Mouse (Mus musculus) heart, embryonic 10.5 days (tissue): ENCODE data around the gene Rorc. TPM values are rescaled to one million over a fixed set of nuclear protein-coding genes. Genes with fewer than 3 reads are reported as not detected.
A peak's percentile ranks its signal among the peaks of the same experiment; 100 is the strongest.

Source experiments
- DNase-seq: peaks from one replicate; pipeline ENCODE4 v3.0.0-alpha.2; 2017; ENCODE audit warnings: low spot score
- H3K27ac ChIP-seq: fragments of 300-500 bp; sonication (generic); 2 replicates; pipeline ENCODE4 v1.5.1; 2016; ENCODE audit warnings: mild to moderate bottlenecking
- H3K27me3 ChIP-seq: fragments of 300-500 bp; sonication (generic); 2 replicates; pipeline ENCODE4 v1.6.1; 2016; ENCODE audit warnings: mild to moderate bottlenecking; ENCODE audit not compliant: poor library complexity, insufficient read depth, severe bottlenecking
- H3K36me3 ChIP-seq: fragments of 300-500 bp; sonication (generic); 2 replicates; pipeline ENCODE4 v1.6.1; 2016; ENCODE audit warnings: mild to moderate bottlenecking, moderate library complexity
- H3K4me1 ChIP-seq: fragments of 300-500 bp; sonication (generic); 2 replicates; pipeline ENCODE4 v1.6.1; 2016; ENCODE audit warnings: mild to moderate bottlenecking
- H3K4me3 ChIP-seq: fragments of 300-500 bp; sonication (generic); 2 replicates; pipeline ENCODE4 v1.5.1; 2016; ENCODE audit warnings: mild to moderate bottlenecking, moderate library complexity
- H3K9me3 ChIP-seq: fragments of 300-500 bp; sonication (generic); 2 replicates; pipeline ENCODE4 v1.6.1; 2016; ENCODE audit warnings: mild to moderate bottlenecking, moderate library complexity
- WGBS: fragments of 180-500 bp; shearing (Covaris S2); methylation state at CpG from one replicate; pipeline ENCODE4 v1.1.7; 2016; 5-methylcytosine and 5-hydroxymethylcytosine counted together
- polyA plus RNA-seq: library from polyadenylated mRNA; unstranded; fragments of >200 nt; fragmentation: Nextera tagmentation; extraction: Ambion mirVana; gene quantifications from 2 replicates; pipeline ENCODE4 v1.2.1, GENCODE M21; 2016

The Rorc gene
- polyA plus RNA-seq, 1 experiment from 2014 or later, result 0.26 TPM

GRCm38 (mm10) chr3:94399663-94400310 is 27.2 kb downstream of the Rorc start:
- 43% methylated on average over 5 of the region's 5 CpGs for WGBS
- no peak for DNase-seq
- no peaks in the 10 kb centered on the region for H3K9me3 ChIP-seq
- H3K27me3 ChIP-seq, result peaks cover 86% of the 10 kb centered on the region
- H3K4me3 ChIP-seq, result no peak overlapping the region
- H3K27ac ChIP-seq, result no peak overlapping the region
- H3K36me3 ChIP-seq, result no peaks in the 10 kb centered on the region
- peaks cover 7% of the 10 kb centered on the region for H3K4me1 ChIP-seq

DNA sequence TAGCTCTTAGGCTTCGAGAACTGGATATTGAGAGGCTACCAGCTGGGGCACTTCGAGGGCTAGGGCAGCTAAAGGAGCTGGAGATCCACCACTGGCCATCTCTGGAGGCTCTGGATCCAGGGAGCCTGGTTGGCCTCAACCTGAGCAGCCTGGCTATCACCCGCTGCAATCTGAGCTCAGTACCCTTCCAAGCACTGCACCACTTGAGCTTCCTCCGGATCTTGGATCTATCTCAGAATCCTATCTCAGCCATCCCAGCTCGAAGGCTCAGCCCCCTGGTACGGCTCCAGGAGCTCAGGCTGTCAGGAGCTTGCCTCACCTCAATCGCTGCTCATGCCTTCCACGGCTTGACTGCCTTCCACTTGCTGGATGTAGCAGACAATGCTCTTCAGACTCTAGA is 29.9 kb downstream of the Rorc start:
- Histone ChIP-seq H3K27ac (no peak overlapping the region), H3K36me3 (no peaks in the 10 kb centered on the region), H3K4me1 (peaks cover 7% of the 10 kb centered on the region), H3K9me3 (no peaks in the 10 kb centered on the region), H3K27me3 (peaks cover 84% of the 10 kb centered on the region), H3K4me3 (no peak overlapping the region)
- 40% methylated on average over 8 of the region's 8 CpGs for WGBS
- DNase-seq, result no peak

- DNase-seq, result no peak
- H3K27me3 ChIP-seq, result peaks cover 63% of the 10 kb centered on the region
- H3K36me3 ChIP-seq, result no peaks in the 10 kb centered on the region
- H3K9me3 ChIP-seq, result no peaks in the 10 kb centered on the region
- H3K4me3 ChIP-seq, result no peak overlapping the region
- 16% methylated on average over 7 of the region's 7 CpGs for WGBS
- 0 out of 2 replicates have a peak, but pooled peaks cover 3% of the 10 kb centered on the region for H3K4me1 ChIP-seq
- no peak overlapping the region for H3K27ac ChIP-seq
Measured at GRCm38 (mm10) chr3:94404366-94405054, 31.9 kb downstream of the Rorc start.

DNA sequence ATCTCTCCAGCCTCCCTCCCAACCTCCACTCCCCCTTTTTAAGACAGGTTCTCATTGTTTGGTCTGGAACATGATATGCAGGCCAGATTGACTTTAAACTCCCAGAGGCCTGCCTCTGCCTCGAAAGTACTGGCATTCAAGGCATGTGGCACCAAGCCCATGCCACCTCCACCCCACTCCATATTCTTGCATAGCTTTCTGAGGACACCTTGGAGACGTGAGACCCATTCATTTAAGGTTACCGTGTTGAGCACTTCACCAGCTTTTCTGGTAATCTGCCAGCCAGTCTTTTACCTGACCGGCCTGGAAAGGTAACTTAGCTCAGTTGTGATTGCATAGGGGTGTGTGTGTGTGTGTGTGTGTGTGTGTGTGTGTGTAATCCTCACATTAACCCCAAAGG is 33.0 kb downstream of the Rorc start:
- Histone ChIP-seq H3K4me1 (0 out of 2 replicates have a peak, but pooled peaks cover 3% of the 10 kb centered on the region), H3K9me3 (no peaks in the 10 kb centered on the region), H3K36me3 (no peaks in the 10 kb centered on the region), H3K27ac (no peak overlapping the region), H3K4me3 (no peak overlapping the region), H3K27me3 (peaks cover 53% of the 10 kb centered on the region)
- WGBS, result 67% methylated on average over 4 of the region's 4 CpGs
- DNase-seq, result no peak

- peaks cover 14% of the 10 kb centered on the region for H3K4me1 ChIP-seq
- no peaks in the 10 kb centered on the region for H3K9me3 ChIP-seq
- peak overlapping the region; percentile 65 for H3K27ac ChIP-seq
- H3K36me3 ChIP-seq, result no peaks in the 10 kb centered on the region
- H3K27me3 ChIP-seq, result peaks cover 4% of the 10 kb centered on the region; the same call in 1 of the 2 replicates
- DNase-seq, result no peak
- H3K4me3 ChIP-seq, result peak overlapping the region; percentile 69
- WGBS, result 13% methylated on average over 25 of the region's 25 CpGs
Measured at GRCm38 (mm10) chr3:94412530-94412929, 39.9 kb downstream of the Rorc start.

DNA sequence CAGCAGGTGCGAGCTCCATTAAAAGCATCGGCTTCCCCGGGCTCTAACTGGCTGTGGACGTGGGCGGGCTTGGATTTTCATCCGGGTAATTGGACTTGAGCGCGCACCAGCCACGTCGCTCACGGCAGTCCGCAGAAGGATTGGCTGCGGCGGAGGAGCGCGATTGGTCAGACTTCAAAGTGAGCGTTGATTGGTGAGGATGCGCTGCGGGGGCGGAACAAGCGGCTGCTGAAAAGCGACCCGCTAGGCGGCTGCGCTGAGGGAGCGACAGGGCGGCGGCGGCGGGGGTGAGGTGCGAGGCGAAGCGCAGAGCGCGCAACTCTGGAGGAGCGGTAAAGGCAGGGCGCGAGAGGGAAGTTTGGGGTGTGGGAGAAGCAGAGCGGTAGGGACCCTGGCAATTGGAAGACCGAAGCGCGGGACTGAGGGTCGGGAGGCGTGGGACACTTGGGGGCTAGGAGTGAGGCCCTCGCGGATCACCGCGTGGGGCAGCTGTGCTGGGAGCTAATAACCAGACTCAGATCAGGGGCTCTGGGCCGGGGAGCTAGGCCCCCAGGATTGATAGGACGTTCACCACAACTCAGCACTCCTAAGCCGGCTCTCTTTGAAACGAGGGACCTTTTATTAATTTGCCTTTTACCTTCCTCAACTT is 40.6 kb downstream of the Rorc start, which contains the start of gene Tdrkh:
Gene Tdrkh, plus strand, starts transcription at position 243 of the 649 bp plus-strand sequence.
- H3K36me3 ChIP-seq, result no peaks in the 10 kb centered on the region
- H3K27me3 ChIP-seq, result 0 out of 2 replicates have a peak, but pooled peaks cover 4% of the 10 kb centered on the region
- 11% methylated on average over 52 of the region's 52 CpGs for WGBS
- H3K4me1 ChIP-seq, result peaks cover 14% of the 10 kb centered on the region
- DNase-seq, result peak; percentile 98
- H3K4me3 ChIP-seq, result peak within 1 kb of the TSS; percentile 69
- H3K9me3 ChIP-seq, result no peaks in the 10 kb centered on the region
- H3K27ac ChIP-seq, result peak within 1 kb of the TSS; percentile 65

- no peaks in the 10 kb centered on the region for H3K9me3 ChIP-seq
- no peaks in the 10 kb centered on the region for H3K4me1 ChIP-seq
- WGBS, result 54% methylated on average over 2 of the region's 2 CpGs
- no peak overlapping the region for H3K27ac ChIP-seq
- H3K27me3 ChIP-seq, result no peaks in the 10 kb centered on the region
- H3K4me3 ChIP-seq, result no peak overlapping the region
- DNase-seq, result no peak
- H3K36me3 ChIP-seq, result no peaks in the 10 kb centered on the region
Measured at GRCm38 (mm10) chr3:94430980-94431379, 58.4 kb downstream of the Rorc start.

GRCm38 (mm10) chr3:94434305-94434704 is 61.7 kb downstream of the Rorc start:
- DNase-seq, result no peak
- WGBS, result 83% methylated on average over 2 of the region's 2 CpGs
- no peak overlapping the region for H3K27ac ChIP-seq
- H3K4me3 ChIP-seq, result no peak overlapping the region
- H3K9me3 ChIP-seq, result no peaks in the 10 kb centered on the region
- H3K4me1 ChIP-seq, result no peaks in the 10 kb centered on the region
- H3K36me3 ChIP-seq, result no peaks in the 10 kb centered on the region
- 0 out of 2 replicates have a peak, but pooled peaks cover 2% of the 10 kb centered on the region for H3K27me3 ChIP-seq

DNA sequence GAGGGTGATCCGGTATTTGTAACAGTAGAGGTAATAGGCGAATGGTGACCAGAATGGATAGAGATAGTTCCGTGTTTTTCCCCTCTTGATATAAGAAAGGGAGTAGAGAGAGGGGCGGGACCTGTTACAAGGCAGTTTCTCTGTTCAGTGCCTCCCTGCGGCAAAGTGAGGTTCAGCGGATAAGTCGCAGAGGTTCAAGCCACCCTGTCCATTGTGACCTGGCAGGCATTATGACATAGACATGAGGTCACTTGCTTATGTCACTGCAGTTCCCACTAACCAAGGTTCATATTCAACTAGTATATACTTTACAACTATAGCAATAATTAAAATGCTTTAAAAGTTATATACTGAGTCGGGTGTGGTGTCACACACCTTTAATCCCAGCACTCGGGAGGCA is 63.8 kb downstream of the Rorc start:
- Histone ChIP-seq H3K27me3 (peaks cover 14% of the 10 kb centered on the region), H3K36me3 (no peaks in the 10 kb centered on the region), H3K4me3 (no peak overlapping the region), H3K4me1 (no peaks in the 10 kb centered on the region), H3K27ac (no peak overlapping the region), H3K9me3 (no peaks in the 10 kb centered on the region)
- DNase-seq, result no peak
- WGBS, result 74% methylated on average over 9 of the region's 9 CpGs

- Histone ChIP-seq H3K27me3 (peaks cover 14% of the 10 kb centered on the region), H3K27ac (no peak overlapping the region), H3K4me3 (no peak overlapping the region), H3K4me1 (peaks cover 7% of the 10 kb centered on the region; the same call in 1 of the 2 replicates), H3K36me3 (peaks cover 18% of the 10 kb centered on the region), H3K9me3 (no peaks in the 10 kb centered on the region)
- no peak for DNase-seq
- WGBS, result 31% methylated on average over 3 of the region's 3 CpGs
Measured at GRCm38 (mm10) chr3:94441182-94441581, 68.6 kb downstream of the Rorc start.

- H3K27me3 ChIP-seq, result peaks cover 14% of the 10 kb centered on the region
- peak within 1 kb of the TSS; percentile 94 for H3K27ac ChIP-seq
- H3K4me1 ChIP-seq, result peaks cover 7% of the 10 kb centered on the region; the same call in 1 of the 2 replicates
- peak; percentile 96 for DNase-seq
- under 1% methylated on average over 39 of the region's 39 CpGs for WGBS
- H3K36me3 ChIP-seq, result peaks cover 37% of the 10 kb centered on the region
- peak within 1 kb of the TSS; percentile 97 for H3K4me3 ChIP-seq
- no peaks in the 10 kb centered on the region for H3K9me3 ChIP-seq
Measured at GRCm38 (mm10) chr3:94442951-94443596, 70.5 kb downstream of the Rorc start, which contains the start of gene Mrpl9. Gene Mrpl9 (plus strand): TSS chr3:94443318.

DNA sequence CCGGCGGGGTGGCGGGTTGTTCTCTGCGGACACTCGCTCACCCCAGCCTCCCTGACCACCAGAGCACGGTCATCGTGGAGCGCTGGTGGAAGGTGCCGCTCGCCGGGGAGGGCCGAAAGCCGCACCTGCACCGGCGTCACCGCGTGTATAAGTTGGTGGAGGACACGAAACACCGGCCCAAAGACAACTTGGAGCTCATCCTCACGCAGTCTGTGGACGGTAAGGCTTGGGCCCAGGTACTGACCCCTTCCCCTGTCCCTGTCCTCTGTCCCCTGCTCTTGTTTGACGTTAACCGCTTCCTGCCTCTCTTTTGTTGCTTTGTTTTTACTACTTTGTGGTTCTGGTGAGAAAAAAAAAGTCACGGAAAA is 71.0 kb downstream of the Rorc start, which contains the start of gene Oaz3:
Gene Oaz3, minus strand, starts transcription at position 319 of the 368 bp plus-strand sequence.
- H3K27ac ChIP-seq, result peak within 1 kb of the TSS; percentile 94
- no peak for DNase-seq
- 1% methylated on average over 24 of the region's 24 CpGs for WGBS

More for the DNA sequence above, 71.0 kb downstream of the Rorc start, which contains the start of gene Oaz3:
- H3K27me3 ChIP-seq, result peaks cover 14% of the 10 kb centered on the region
- peaks cover 42% of the 10 kb centered on the region for H3K36me3 ChIP-seq
- H3K4me1 ChIP-seq, result peaks cover 7% of the 10 kb centered on the region; the same call in 1 of the 2 replicates
- H3K4me3 ChIP-seq, result peak within 1 kb of the TSS; percentile 97
- no peaks in the 10 kb centered on the region for H3K9me3 ChIP-seq
